Mouse (Mus musculus): Measurements from ENCODE around the gene Vmn1r213.

Vmn1r213 gene

DNA sequence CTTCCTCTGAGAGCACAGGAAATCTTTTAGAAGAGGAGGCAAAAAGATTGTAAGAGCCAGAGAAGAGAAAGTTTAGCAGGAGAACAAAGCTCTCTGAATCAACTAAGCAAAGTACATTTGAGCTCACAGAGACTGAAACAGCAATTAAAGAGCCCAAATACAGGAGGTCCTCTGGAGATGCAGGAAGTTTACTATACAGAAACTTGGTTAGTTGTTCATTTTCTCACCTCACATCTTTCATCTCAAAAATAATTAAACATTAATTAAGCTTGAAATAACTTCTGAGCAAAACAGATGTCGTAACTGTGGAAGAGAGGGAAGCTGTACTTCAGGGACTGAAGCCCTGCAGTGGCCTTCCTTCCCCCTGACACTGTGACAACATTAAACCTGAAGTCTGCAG lies at the start of gene Vmn1r213:
Vmn1r213 (plus strand) TSS at position 301 of the 400 bp plus-strand sequence.
- in situ Hi-C loops (cut with MboI, MseI): no loop called here

- in situ Hi-C loops (cut with MboI, MseI): loop anchor here (5.0 kb wide), 1 partner anchor 78 kb away; no protein-coding TSS in a partner anchor
These were observed 17.1 kb upstream of the Vmn1r213 start for GRCm38 (mm10) chr13:22990214-22990891.

DNA sequence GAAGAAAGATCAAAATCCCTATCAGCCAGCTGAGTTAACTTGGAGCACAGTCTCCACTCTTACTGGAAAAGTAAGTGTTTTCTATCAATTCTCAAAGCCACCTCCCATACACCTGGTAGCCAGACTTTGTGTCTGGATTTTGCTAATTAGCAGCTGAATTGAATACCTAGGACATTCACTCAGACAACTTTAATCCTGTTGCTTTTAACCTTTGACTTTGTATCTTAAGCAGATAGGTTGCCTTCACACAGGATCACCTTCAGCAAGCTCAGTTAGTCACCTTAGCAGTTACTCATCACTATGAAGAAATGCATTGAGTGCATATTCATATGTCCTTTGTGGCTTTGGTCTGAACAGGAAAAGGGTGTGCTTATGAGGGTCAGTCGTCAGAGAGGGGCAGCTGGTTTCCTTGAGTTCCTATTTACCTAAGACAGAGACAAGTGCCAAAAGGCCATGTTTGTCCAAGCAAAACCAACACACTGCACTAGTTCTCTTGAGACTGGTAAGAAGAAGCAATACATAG lies 15.2 kb upstream of the Vmn1r213 start:
- in situ Hi-C loops (cut with MboI, MseI): loop anchor here (5.0 kb wide), 1 partner anchor 80 kb away; no protein-coding TSS in a partner anchor

DNA sequence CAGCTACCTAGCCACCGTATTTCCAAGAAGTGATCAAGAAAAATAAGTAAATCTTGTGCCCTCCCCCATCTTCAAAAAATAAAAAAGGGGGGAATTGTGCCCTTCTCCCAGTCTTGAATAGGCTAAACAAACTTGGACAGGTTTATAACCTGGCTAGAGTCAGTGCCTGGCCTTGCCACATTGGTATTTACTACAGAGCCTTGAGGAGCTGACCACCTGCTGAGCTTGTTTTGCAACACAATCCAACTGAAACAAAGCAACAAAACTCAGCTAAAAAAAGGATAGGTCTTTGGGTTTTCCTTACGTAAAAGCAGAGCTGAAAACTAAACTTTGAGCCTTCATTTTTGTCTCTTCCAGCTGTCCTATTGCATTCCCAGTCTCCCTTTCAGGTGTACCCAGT lies 14.7 kb upstream of the Vmn1r213 start:
- in situ Hi-C loops (cut with MboI, MseI): loop anchor here (5.0 kb wide), 1 partner anchor 80 kb away; no protein-coding TSS in a partner anchor

- in situ Hi-C loops (cut with MboI, MseI): no loop called here
These were observed 10.7 kb downstream of the Vmn1r213 start for GRCm38 (mm10) chr13:23018158-23018557.

- in situ Hi-C loops (cut with MboI, MseI): no loop called here
These were observed 17.4 kb downstream of the Vmn1r213 start for GRCm38 (mm10) chr13:23024812-23025211.

GRCm38 (mm10) chr13:23030118-23030517 lies 22.7 kb downstream of the Vmn1r213 start, which contains the start of gene Vmn1r214:
TSS of gene Vmn1r214 (plus strand) at chr13:23030418.
- in situ Hi-C loops (cut with MboI, MseI): no loop called here

- in situ Hi-C loops (cut with MboI, MseI): no loop called here
These were observed 50.3 kb downstream of the Vmn1r213 start for GRCm38 (mm10) chr13:23057778-23058177.

Measured in regulatory T cell (primary cell).